Mouse (Mus musculus): ENCODE data around the gene Gsap. TPM values are rescaled to one million over a fixed set of nuclear protein-coding genes. Genes with fewer than 3 reads are reported as not detected.
"Not testable (repeated sequence)": the region's sequence is repeated elsewhere in the genome, so short reads cannot be mapped to it uniquely, and the experiment has no call there.

Gene Gsap
- polyA plus RNA-seq, 1 experiment from 2014 or later = 5.0 TPM

- no peak overlapping the region for H3K4me2 ChIP-seq
- H3K9ac ChIP-seq = no peak overlapping the region
- H3K4me3 ChIP-seq = no peak overlapping the region
- WGBS = 61% methylated on average over 8 of the region's 8 CpGs
- peak overlapping the region; percentile 19; the same call in 1 of the 2 replicates for H3K27ac ChIP-seq
- ATAC-seq = peak; percentile 77
- peaks cover 28% of the 10 kb centered on the region for H3K4me1 ChIP-seq
- no peaks in the 10 kb centered on the region for H3K36me3 ChIP-seq (ENCODE audit: poor library complexity, severe bottlenecking)
- H3K27me3 ChIP-seq = no peaks in the 10 kb centered on the region
- no peaks in the 10 kb centered on the region for H3K9me3 ChIP-seq (replicated peaks)
Observed at GRCm38 (mm10) chr5:21264352-21265021, 78.4 kb downstream of the Gsap start.

- Histone ChIP-seq H3K27ac (no peak overlapping the region), H3K4me1 (peaks cover 28% of the 10 kb centered on the region), H3K9me3 (replicated peaks) (no peaks in the 10 kb centered on the region), H3K27me3 (no peaks in the 10 kb centered on the region), H3K4me2 (no peak overlapping the region), H3K4me3 (no peak overlapping the region), H3K9ac (no peak overlapping the region), H3K36me3 (ENCODE audit: poor library complexity, severe bottlenecking) (no peaks in the 10 kb centered on the region)
- WGBS = 16% methylated on average over 4 of the region's 4 CpGs
- ATAC-seq = peak; percentile 76
Observed at GRCm38 (mm10) chr5:21265049-21265448, 79.0 kb downstream of the Gsap start.

DNA sequence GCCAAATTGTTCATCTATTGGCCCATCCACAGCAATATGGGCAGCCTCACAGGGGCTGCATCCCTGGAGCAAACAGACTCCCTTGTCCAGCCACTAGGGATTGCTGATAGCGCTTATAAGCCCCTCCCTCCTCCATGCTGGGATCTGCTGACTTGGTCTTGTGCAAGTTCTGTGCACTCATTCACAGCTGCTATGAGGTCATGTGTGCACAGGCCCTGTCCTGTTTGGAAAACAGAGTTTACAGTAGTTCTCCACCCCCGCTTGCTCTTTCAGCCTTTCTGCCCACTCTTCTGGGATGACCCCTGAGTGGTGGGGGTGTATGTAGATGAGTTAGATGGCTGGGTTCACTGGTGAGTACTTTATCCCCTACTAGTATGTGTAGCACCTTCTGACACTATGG is 81.0 kb downstream of the Gsap start:
- ATAC-seq = no peak
- Histone ChIP-seq H3K4me2 (no peak overlapping the region), H3K9ac (no peak overlapping the region), H3K36me3 (ENCODE audit: poor library complexity, severe bottlenecking) (no peaks in the 10 kb centered on the region), H3K27ac (no peak overlapping the region), H3K4me1 (peaks cover 19% of the 10 kb centered on the region), H3K27me3 (no peaks in the 10 kb centered on the region), H3K4me3 (no peak overlapping the region), H3K9me3 (replicated peaks) (no peaks in the 10 kb centered on the region)
- 84% methylated on average over 2 of the region's 2 CpGs for WGBS

DNA sequence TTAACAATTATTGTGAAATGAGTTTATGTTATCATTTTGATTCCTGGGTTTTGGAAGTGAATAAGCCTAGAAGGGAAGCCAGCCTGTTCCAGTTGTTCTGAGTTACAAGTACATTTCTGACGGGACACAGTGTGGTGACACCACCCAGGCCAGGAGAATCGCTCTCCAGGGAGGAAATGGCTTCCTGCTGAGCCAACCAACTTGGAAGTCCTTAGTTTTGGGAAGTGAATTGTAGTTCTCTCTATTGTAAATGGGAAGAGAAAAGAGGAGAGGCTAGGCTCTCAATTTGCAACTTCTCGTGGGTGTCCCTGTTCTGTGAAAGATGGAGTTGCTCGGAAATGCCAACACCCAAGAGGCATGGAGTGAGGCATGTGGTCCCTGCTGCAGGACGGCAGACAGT is 83.4 kb downstream of the Gsap start:
- Histone ChIP-seq H3K9ac (no peak overlapping the region), H3K27ac (no peak overlapping the region), H3K4me3 (no peak overlapping the region), H3K9me3 (replicated peaks) (no peaks in the 10 kb centered on the region), H3K4me2 (no peak overlapping the region), H3K36me3 (ENCODE audit: poor library complexity, severe bottlenecking) (no peaks in the 10 kb centered on the region), H3K27me3 (no peaks in the 10 kb centered on the region), H3K4me1 (peaks cover 4% of the 10 kb centered on the region; the same call in 1 of the 2 replicates)
- no peak for ATAC-seq
- WGBS = 78% methylated on average over 5 of the region's 5 CpGs

DNA sequence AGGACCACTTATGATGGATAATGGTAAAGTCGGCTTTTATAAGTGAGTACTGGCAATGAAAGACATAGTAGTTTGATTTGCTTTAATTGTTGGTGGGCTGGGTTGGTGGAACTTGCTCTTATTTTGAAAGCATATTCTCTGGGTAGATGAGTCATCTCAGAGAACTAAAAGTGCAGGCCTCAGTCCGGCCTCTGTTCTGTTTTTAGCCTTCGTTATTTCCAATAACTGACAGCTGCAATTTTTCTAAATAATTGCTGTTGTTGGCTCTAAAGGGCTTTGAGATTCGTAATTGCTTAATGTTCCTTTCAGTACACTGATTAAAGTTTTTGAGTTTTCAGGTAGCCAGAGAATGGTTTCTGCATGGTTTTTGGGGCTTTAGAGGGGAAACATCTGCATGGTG is 84.7 kb downstream of the Gsap start:
- 51% methylated on average over 4 of the region's 4 CpGs for WGBS
- H3K4me1 ChIP-seq = peaks cover 6% of the 10 kb centered on the region; the same call in 1 of the 2 replicates
- H3K27me3 ChIP-seq = no peaks in the 10 kb centered on the region
- H3K36me3 ChIP-seq (ENCODE audit: poor library complexity, severe bottlenecking) = no peaks in the 10 kb centered on the region
- no peak overlapping the region for H3K4me3 ChIP-seq
- H3K27ac ChIP-seq = no peak overlapping the region
- ATAC-seq = no peak
- H3K4me2 ChIP-seq = no peak overlapping the region
- H3K9me3 ChIP-seq (replicated peaks) = no peaks in the 10 kb centered on the region
- H3K9ac ChIP-seq = no peak overlapping the region

DNA sequence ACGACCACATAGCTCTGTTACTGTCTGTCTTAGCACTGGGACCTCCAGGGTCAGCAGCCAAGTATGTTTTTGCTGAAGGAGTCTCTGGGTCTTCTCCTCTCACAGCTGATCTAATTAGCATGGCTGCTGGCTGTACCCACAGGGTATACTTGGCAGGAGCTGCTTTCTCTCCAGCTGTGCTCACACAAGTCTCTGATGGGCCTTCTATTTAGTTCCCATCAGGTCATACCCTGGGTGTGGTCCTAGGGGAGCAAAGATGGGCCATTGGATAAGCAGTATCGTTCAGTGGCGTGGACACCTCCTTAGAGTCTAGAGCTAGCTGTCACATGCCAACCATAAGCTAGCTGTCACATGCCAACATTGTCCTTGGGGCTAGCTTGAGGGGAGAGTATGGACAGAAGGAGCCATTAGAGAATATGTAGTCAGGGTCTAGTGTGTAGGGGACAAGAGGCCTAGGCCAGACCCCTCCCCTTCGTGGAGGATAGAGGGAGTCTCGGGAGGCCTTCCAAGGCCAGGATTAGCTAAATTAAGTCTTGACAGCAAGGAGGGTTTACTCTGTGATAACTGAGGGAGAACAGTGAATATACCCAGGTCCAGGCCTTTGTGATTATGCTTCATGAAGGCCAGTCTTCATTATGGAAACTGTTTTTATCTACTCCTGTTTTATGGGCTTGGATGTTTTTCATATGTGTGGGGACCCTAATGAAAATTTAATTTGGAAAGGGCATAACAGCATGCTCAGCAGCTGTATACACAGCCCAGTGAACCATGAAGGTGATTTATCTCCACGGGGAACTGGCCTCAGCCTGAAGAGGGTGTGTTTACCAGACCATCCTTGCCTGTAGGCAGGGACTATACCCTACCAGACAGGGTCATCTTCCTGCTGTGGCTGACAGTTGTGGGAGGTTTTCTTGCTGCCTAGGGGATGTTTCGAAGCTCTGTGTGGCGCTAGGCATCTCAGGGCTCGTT is 85.6 kb downstream of the Gsap start:
- 45% methylated on average over 9 of the region's 9 CpGs for WGBS
- no peaks in the 10 kb centered on the region for H3K9me3 ChIP-seq (replicated peaks)
- no peak overlapping the region for H3K4me2 ChIP-seq
- 0 out of 2 replicates have a peak, but pooled peaks have one; percentile 27 for ATAC-seq
- H3K9ac ChIP-seq = no peak overlapping the region
- no peak overlapping the region for H3K4me3 ChIP-seq
- no peak overlapping the region for H3K27ac ChIP-seq
- peaks cover 6% of the 10 kb centered on the region; the same call in 1 of the 2 replicates for H3K4me1 ChIP-seq
- H3K27me3 ChIP-seq = no peaks in the 10 kb centered on the region
- no peaks in the 10 kb centered on the region for H3K36me3 ChIP-seq (ENCODE audit: poor library complexity, severe bottlenecking)

- not testable (repeated sequence) for H3K4me3 ChIP-seq; H3K9ac ChIP-seq; H3K9me3 ChIP-seq (replicated peaks); H3K4me1 ChIP-seq; H3K36me3 ChIP-seq (ENCODE audit: poor library complexity, severe bottlenecking); H3K27me3 ChIP-seq; ATAC-seq; H3K4me2 ChIP-seq; H3K27ac ChIP-seq
- 61% methylated on average over 2 of the region's 2 CpGs for WGBS
Observed at GRCm38 (mm10) chr5:21277685-21278084, 91.6 kb downstream of the Gsap start.

DNA sequence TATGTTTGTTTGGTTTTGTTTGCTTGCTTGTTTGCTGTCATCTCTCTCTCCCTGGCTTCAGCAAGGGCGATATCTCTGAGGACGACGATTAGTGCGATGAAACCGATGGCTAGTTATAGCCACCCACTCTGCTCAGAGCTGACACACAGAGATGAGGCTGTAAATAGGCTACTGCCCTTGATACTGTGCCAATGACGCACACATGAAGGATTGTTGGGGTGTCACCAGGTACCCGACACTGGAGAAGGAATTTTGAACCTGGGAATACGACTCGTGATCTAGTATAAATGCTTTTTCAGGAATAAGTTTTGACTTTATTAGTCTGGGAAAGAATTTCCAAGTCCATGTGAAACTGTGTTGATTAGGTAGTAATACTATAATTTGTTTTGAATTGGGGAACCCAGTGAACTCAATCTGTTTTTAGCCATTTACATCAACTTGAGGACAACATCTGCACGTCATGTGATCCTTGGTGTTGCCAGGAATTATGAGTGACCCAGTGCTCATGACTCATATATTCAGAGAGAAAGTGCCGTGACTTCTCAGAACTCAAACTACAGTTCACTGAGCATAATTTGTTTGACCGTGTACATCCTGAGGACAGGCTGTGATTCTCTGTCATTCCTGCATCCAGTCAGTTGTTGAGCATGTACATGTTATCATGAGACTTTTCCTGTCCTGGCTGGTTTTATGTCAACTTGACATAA is 97.5 kb downstream of the Gsap start:
- H3K27me3 ChIP-seq = no peaks in the 10 kb centered on the region
- H3K9me3 ChIP-seq (replicated peaks) = no peaks in the 10 kb centered on the region
- H3K9ac ChIP-seq = no peak overlapping the region
- ATAC-seq = no peak
- H3K27ac ChIP-seq = no peak overlapping the region
- no peak overlapping the region for H3K4me3 ChIP-seq
- H3K36me3 ChIP-seq (ENCODE audit: poor library complexity, severe bottlenecking) = no peaks in the 10 kb centered on the region
- H3K4me1 ChIP-seq = no peaks in the 10 kb centered on the region
- no peak overlapping the region for H3K4me2 ChIP-seq
- WGBS = 91% methylated on average over 12 of the region's 12 CpGs

DNA sequence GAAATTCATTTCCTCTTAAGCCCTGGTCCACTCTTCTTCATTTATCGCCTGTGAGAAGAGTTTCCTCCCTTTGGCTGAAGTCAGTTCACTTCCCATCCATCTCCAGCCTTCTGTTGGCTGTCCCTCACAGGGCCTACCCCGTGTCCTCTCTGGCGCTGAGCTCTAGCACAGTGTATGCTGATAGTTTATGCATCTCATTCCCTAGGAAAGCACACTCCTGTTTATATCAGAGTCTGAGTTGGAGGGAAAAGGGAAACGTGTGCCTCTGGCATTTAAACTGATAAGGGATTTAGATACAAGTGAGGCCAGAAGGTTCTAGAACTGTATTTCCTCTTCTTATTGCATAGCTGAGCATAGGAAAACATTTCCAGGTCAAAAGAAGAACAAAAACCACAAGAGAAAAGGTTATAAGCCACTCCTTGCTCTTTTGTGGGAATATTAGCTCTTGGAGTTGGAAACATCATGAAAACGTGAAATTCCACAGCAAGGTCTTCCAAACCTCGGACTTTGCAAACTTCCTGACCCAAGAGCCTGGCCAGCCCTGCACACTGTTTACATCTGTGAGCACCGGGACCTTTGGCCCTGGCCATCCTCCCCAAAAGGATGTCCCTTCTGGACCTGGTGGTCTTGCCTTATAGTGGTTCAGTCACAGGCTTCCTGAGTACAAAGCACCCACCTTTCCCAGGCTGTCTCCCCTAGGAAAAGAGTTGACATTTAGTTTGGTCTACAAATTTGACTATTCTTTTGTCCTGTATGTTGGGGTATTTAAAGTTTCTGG is 102.8 kb downstream of the Gsap start:
- Histone ChIP-seq H3K4me2 (no peak overlapping the region), H3K4me1 (no peaks in the 10 kb centered on the region), H3K27me3 (no peaks in the 10 kb centered on the region), H3K9ac (no peak overlapping the region), H3K27ac (no peak overlapping the region), H3K4me3 (no peak overlapping the region), H3K9me3 (replicated peaks) (no peaks in the 10 kb centered on the region), H3K36me3 (ENCODE audit: poor library complexity, severe bottlenecking) (no peaks in the 10 kb centered on the region)
- WGBS = 85% methylated on average over 7 of the region's 7 CpGs
- ATAC-seq = no peak

DNA sequence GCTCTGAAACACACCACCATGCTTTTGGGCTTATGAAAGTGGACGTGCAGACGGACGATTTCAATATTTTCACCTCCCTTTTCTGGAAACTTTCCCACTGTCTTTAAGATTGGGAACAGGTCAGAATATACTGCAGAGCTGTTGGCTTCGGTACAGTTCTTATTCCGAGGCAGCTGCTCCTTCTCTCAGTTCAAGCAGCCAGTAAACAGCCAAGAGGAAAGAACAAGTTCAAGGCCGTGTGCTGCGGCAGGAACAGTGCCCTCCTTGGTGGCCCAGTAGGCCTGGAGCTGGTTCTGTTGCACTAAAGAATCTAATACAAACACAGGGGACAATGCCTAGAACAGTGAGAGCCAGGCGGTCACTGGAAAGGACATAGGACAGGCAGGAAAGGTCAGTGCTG is 104.5 kb downstream of the Gsap start:
- no peak overlapping the region for H3K9ac ChIP-seq
- no peak overlapping the region for H3K4me3 ChIP-seq
- no peaks in the 10 kb centered on the region for H3K4me1 ChIP-seq
- no peaks in the 10 kb centered on the region for H3K36me3 ChIP-seq (ENCODE audit: poor library complexity, severe bottlenecking)
- ATAC-seq = no peak
- no peaks in the 10 kb centered on the region for H3K9me3 ChIP-seq (replicated peaks)
- WGBS = 93% methylated on average over 8 of the region's 8 CpGs
- H3K27me3 ChIP-seq = no peaks in the 10 kb centered on the region
- H3K27ac ChIP-seq = no peak overlapping the region
- H3K4me2 ChIP-seq = no peak overlapping the region

- H3K9ac ChIP-seq = no peak overlapping the region
- no peaks in the 10 kb centered on the region for H3K4me1 ChIP-seq
- no peak overlapping the region for H3K27ac ChIP-seq
- H3K36me3 ChIP-seq (ENCODE audit: poor library complexity, severe bottlenecking) = no peaks in the 10 kb centered on the region
- H3K27me3 ChIP-seq = no peaks in the 10 kb centered on the region
- H3K4me2 ChIP-seq = no peak overlapping the region
- no peak for ATAC-seq
- H3K9me3 ChIP-seq (replicated peaks) = no peaks in the 10 kb centered on the region
- 88% methylated on average over 8 of the region's 8 CpGs for WGBS
- H3K4me3 ChIP-seq = no peak overlapping the region
Observed at GRCm38 (mm10) chr5:21295683-21296082, 109.6 kb downstream of the Gsap start.

Data from forebrain, embryonic 13.5 days (tissue).